Mouse (Mus musculus) inflammation-experienced regulatory T-cells, adult 6 months (primary cell): ENCODE results near the gene Zbtb45. TPM values are rescaled to one million over a fixed set of nuclear protein-coding genes. Genes with fewer than 3 reads are reported as not detected.
A peak's percentile ranks its signal among the peaks of the same experiment; 100 is the strongest.

Source experiments
- ATAC-seq: one replicate; pipeline ENCODE4 v1.8.0; 2017
- polyA plus RNA-seq, 3 experiments: library from polyadenylated mRNA; unstranded; fragments of 100-300 nt; shearing (Covaris generic); gene quantifications; one replicate each; pipeline ENCODE4 v1.2.1; 2017

Zbtb45 gene
- polyA plus RNA-seq, 3 experiments from 2014 or later = 5.4 to 8.0 (median 6.5) TPM

- no peak for ATAC-seq
These were observed 23.8 kb upstream of the Zbtb45 start for GRCm38 (mm10) chr7:13033451-13034147.

GRCm38 (mm10) chr7:13032541-13032940, 22.7 kb upstream of the Zbtb45 start:
- ATAC-seq = no peak

- no peak for ATAC-seq
These were observed 22.1 kb upstream of the Zbtb45 start for GRCm38 (mm10) chr7:13031983-13032382.

GRCm38 (mm10) chr7:13031069-13031468, 21.2 kb upstream of the Zbtb45 start:
- ATAC-seq = no peak

GRCm38 (mm10) chr7:13028986-13029385, 19.2 kb upstream of the Zbtb45 start:
- ATAC-seq = no peak

GRCm38 (mm10) chr7:13025511-13026112, 15.8 kb upstream of the Zbtb45 start:
- ATAC-seq = no peak

- ATAC-seq = peak; percentile 14
These were observed 15.0 kb upstream of the Zbtb45 start for GRCm38 (mm10) chr7:13024805-13025204.

GRCm38 (mm10) chr7:13023928-13024731, 14.3 kb upstream of the Zbtb45 start:
- peak; percentile 81 for ATAC-seq

GRCm38 (mm10) chr7:13022773-13023535, 13.1 kb upstream of the Zbtb45 start:
- ATAC-seq = peak; percentile 18

GRCm38 (mm10) chr7:13015217-13015616, 5.4 kb upstream of the Zbtb45 start:
- ATAC-seq = no peak

GRCm38 (mm10) chr7:13014275-13014839, 4.5 kb upstream of the Zbtb45 start:
- ATAC-seq = no peak

- no peak for ATAC-seq
These were observed 3.8 kb upstream of the Zbtb45 start for GRCm38 (mm10) chr7:13013671-13014070.

GRCm38 (mm10) chr7:13009143-13010004, 460 bp downstream of the Zbtb45 start:
- peak; percentile 89 for ATAC-seq

- no peak for ATAC-seq
These were observed 2.3 kb downstream of the Zbtb45 start for GRCm38 (mm10) chr7:13007341-13008092.

GRCm38 (mm10) chr7:13006531-13006930, 3.3 kb downstream of the Zbtb45 start:
- no peak for ATAC-seq

- no peak for ATAC-seq
These were observed 3.8 kb downstream of the Zbtb45 start for GRCm38 (mm10) chr7:13006011-13006410.

GRCm38 (mm10) chr7:13003380-13003779, 6.5 kb downstream of the Zbtb45 start:
- ATAC-seq = no peak

GRCm38 (mm10) chr7:13001584-13001983, 8.2 kb downstream of the Zbtb45 start:
- no peak for ATAC-seq

- no peak for ATAC-seq
These were observed 11.0 kb downstream of the Zbtb45 start, which contains the start of gene Trim28 for GRCm38 (mm10) chr7:12998851-12999250. Gene Trim28 (plus strand): TSS chr7:12999114.

GRCm38 (mm10) chr7:12998053-12998452, 11.8 kb downstream of the Zbtb45 start, which contains the start of gene Slc27a5:
Gene Slc27a5 (minus strand): TSS chr7:12998192.
- no peak for ATAC-seq
